Mouse (Mus musculus): ENCODE measurements at regions not wholly inside any gene's neighbourhood (a gene's known extent, or its start where the extent isn't known, plus 50 kb on each side); places are given as distances from the start of the nearest gene placed in this dataset.
A peak's percentile ranks its signal among the peaks of the same experiment; 100 is the strongest.

DNA sequence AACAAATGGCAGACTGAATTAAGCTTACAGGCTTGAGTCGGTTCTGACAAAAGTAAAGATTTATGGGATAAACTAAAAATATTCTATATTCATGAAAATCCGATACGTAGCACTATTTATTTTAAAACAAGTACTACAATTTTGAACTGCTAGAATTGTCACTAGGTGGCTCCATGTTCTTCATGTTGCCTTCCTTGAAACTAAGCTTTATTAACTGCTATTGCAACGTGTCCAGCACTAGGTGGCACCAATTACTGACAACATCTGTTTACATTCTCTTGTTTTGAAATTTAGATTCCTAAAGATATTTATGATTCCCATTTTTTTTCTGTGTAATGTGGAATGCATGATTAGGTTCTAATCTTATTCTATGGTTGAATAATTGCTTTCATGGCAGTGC lies 60.1 kb downstream of the Fam47c start:
- peak in 1 of 2 experiments; percentile 0 for DNase-seq
